Comparison of ENCODE assay signal across 9 mouse cellular contexts in genomic region chr15:91372464-91373202, GRCm38 (mm10).
DNase-seq lines count a peak whose midpoint lies in the region; ATAC-seq lines count a peak whose summit lies in the region.
"Had no signal": no experiment of that assay in that cellular context is flagged by ENCODE, and none has a peak within 500 bp of the region (broad histone marks: within the 10 kb centered on the region; RNA-seq: fewer than 3 reads in every experiment).

No protein-coding gene starts in this region.

- H3K4me2 ChIP-seq in embryonic facial prominence, embryonic 12.5 days (replicated peaks), result no peak overlapping the region
- no peak overlapping the region for H3K4me2 ChIP-seq in limb, embryonic 12.5 days
- no peak overlapping the region for H3K4me2 ChIP-seq in stomach, embryonic 15.5 days

- no peak for DNase-seq in embryonic facial prominence, embryonic 10.5 days (ENCODE audit: low spot score)
- DNase-seq in limb, embryonic 10.5 days (ENCODE audit: low spot score), result no peak
- DNase-seq in midbrain, embryonic 10.5 days (ENCODE audit: low spot score), result no peak
- DNase-seq in adrenal gland, adult 2 months, result no peak
- DNase-seq: liver, postnatal 0 days had no signal

- no peaks in the 10 kb centered on the region for H3K9me3 ChIP-seq in embryonic facial prominence, embryonic 12.5 days
- H3K9me3 ChIP-seq in embryonic facial prominence, embryonic 10.5 days, result no peaks in the 10 kb centered on the region
- H3K9me3 ChIP-seq in limb, embryonic 12.5 days, result no peaks in the 10 kb centered on the region
- H3K9me3 ChIP-seq in limb, embryonic 10.5 days (replicated peaks), result no peaks in the 10 kb centered on the region
- no peaks in the 10 kb centered on the region for H3K9me3 ChIP-seq in midbrain, embryonic 10.5 days (replicated peaks)
- no peaks in the 10 kb centered on the region for H3K9me3 ChIP-seq in stomach, embryonic 15.5 days

- H3K4me1 ChIP-seq in embryonic facial prominence, embryonic 12.5 days, result peaks cover 7% of the 10 kb centered on the region; the same call in 1 of the 2 replicates
- peaks cover 14% of the 10 kb centered on the region for H3K4me1 ChIP-seq in embryonic facial prominence, embryonic 10.5 days
- H3K4me1 ChIP-seq in limb, embryonic 12.5 days (replicated peaks), result peaks cover 13% of the 10 kb centered on the region
- peaks cover 16% of the 10 kb centered on the region for H3K4me1 ChIP-seq in limb, embryonic 10.5 days
- H3K4me1 ChIP-seq in midbrain, embryonic 10.5 days, result peaks cover 44% of the 10 kb centered on the region
- H3K4me1 ChIP-seq in stomach, embryonic 15.5 days, result peaks cover 6% of the 10 kb centered on the region

- 76% methylated on average over 9 of the region's 9 CpGs for WGBS in embryonic facial prominence, embryonic 12.5 days
- WGBS in embryonic facial prominence, embryonic 10.5 days, result 87% methylated on average over 9 of the region's 9 CpGs
- WGBS in limb, embryonic 12.5 days, result 76% methylated on average over 9 of the region's 9 CpGs
- 87% methylated on average over 9 of the region's 9 CpGs for WGBS in limb, embryonic 10.5 days
- 89% methylated on average over 9 of the region's 9 CpGs for WGBS in midbrain, embryonic 10.5 days
- WGBS in stomach, embryonic 15.5 days, result 70% methylated on average over 9 of the region's 9 CpGs

- no peaks in the 10 kb centered on the region for H3K36me3 ChIP-seq in embryonic facial prominence, embryonic 12.5 days
- H3K36me3 ChIP-seq in embryonic facial prominence, embryonic 10.5 days (replicated peaks), result no peaks in the 10 kb centered on the region
- H3K36me3 ChIP-seq in limb, embryonic 12.5 days, result no peaks in the 10 kb centered on the region
- no peaks in the 10 kb centered on the region for H3K36me3 ChIP-seq in limb, embryonic 10.5 days
- no peaks in the 10 kb centered on the region for H3K36me3 ChIP-seq in midbrain, embryonic 10.5 days
- H3K36me3 ChIP-seq in stomach, embryonic 15.5 days, result no peaks in the 10 kb centered on the region

- no peak for ATAC-seq in embryonic facial prominence, embryonic 12.5 days (ENCODE audit: insufficient number of reproducible peaks, insufficient read depth, low FRiP score, low TSS enrichment)
- 0 out of 2 replicates have a peak, but pooled peaks have one; percentile 57 for ATAC-seq in limb, embryonic 12.5 days (ENCODE audit: insufficient number of reproducible peaks, insufficient read depth, low FRiP score, low TSS enrichment, low read depth)
- no peak; the same call in 1 of the 2 replicates for ATAC-seq in stomach, embryonic 15.5 days (ENCODE audit: insufficient read depth, low FRiP score, low read depth)
- ATAC-seq in granulocyte monocyte progenitor cell, adult 5-6 weeks (replicated peaks; ENCODE audit: poor library complexity, severe bottlenecking), result no peak
- ATAC-seq: liver, postnatal 0 days had no signal

- H3K4me3 ChIP-seq in embryonic facial prominence, embryonic 12.5 days, result no peak overlapping the region
- no peak overlapping the region for H3K4me3 ChIP-seq in embryonic facial prominence, embryonic 10.5 days
- H3K4me3 ChIP-seq in limb, embryonic 12.5 days (replicated peaks), result no peak overlapping the region
- H3K4me3 ChIP-seq in limb, embryonic 10.5 days, result no peak overlapping the region
- H3K4me3 ChIP-seq in midbrain, embryonic 10.5 days, result no peak overlapping the region
- H3K4me3 ChIP-seq in stomach, embryonic 15.5 days (replicated peaks), result no peak overlapping the region

- H3K27me3 ChIP-seq in embryonic facial prominence, embryonic 12.5 days, result no peaks in the 10 kb centered on the region
- no peaks in the 10 kb centered on the region for H3K27me3 ChIP-seq in embryonic facial prominence, embryonic 10.5 days (replicated peaks; ENCODE audit: low read depth, poor library complexity, severe bottlenecking)
- no peaks in the 10 kb centered on the region for H3K27me3 ChIP-seq in limb, embryonic 12.5 days
- no peaks in the 10 kb centered on the region for H3K27me3 ChIP-seq in limb, embryonic 10.5 days (ENCODE audit: low read depth, poor library complexity, severe bottlenecking)
- H3K27me3 ChIP-seq in midbrain, embryonic 10.5 days (ENCODE audit: low read depth, poor library complexity, severe bottlenecking), result no peaks in the 10 kb centered on the region
- no peaks in the 10 kb centered on the region for H3K27me3 ChIP-seq in stomach, embryonic 15.5 days (replicated peaks)

- H3K27ac ChIP-seq in embryonic facial prominence, embryonic 12.5 days, result peak overlapping the region; percentile 42; the same call in 1 of the 2 replicates
- no peak overlapping the region for H3K27ac ChIP-seq in embryonic facial prominence, embryonic 10.5 days (replicated peaks)
- H3K27ac ChIP-seq in limb, embryonic 12.5 days, result no peak overlapping the region
- H3K27ac ChIP-seq in limb, embryonic 10.5 days, result no peak overlapping the region
- H3K27ac ChIP-seq in midbrain, embryonic 10.5 days (replicated peaks), result peak overlapping the region; percentile 38; the same call in 1 of the 2 replicates
- H3K27ac ChIP-seq in stomach, embryonic 15.5 days, result peak overlapping the region; percentile 26; the same call in 1 of the 2 replicates

- no peak overlapping the region for H3K9ac ChIP-seq in embryonic facial prominence, embryonic 12.5 days
- H3K9ac ChIP-seq in limb, embryonic 12.5 days (replicated peaks), result no peak overlapping the region
- H3K9ac ChIP-seq in stomach, embryonic 15.5 days, result no peak overlapping the region
- H3K9ac ChIP-seq: liver, postnatal 0 days had no signal

Comparison
In these comparisons a context has a peak if more than half of its experiments do, and no peak if none do; other contexts are left out.
1. H3K27ac ChIP-seq: peak in embryonic facial prominence, embryonic 12.5 days (single experiment), midbrain, embryonic 10.5 days (single experiment) and stomach, embryonic 15.5 days (single experiment); none in embryonic facial prominence, embryonic 10.5 days (single experiment), limb, embryonic 12.5 days (single experiment) and limb, embryonic 10.5 days (single experiment).